Mouse (Mus musculus): ENCODE measurements around the gene Gm3839. TPM values are rescaled to one million over a fixed set of nuclear protein-coding genes. Genes with fewer than 3 reads are reported as not detected.

Gm3839 gene
- polyA plus RNA-seq, 1 experiment from 2014 or later = 1.9 TPM

Other genes starting within 250 kb of the Gm3839 start
- gene Fhit, start 194.7 kb downstream of the Gm3839 start, polyA plus RNA-seq (2015; fragmentation: Nextera tagmentation; extraction: Ambion mirVana) = 11.4 and 12.8 TPM in 2 replicates
- gene Ptprg, start 196.8 kb upstream of the Gm3839 start, polyA plus RNA-seq (2015; fragmentation: Nextera tagmentation; extraction: Ambion mirVana) = 18.0 and 18.7 TPM in 2 replicates

Measured in intestine, embryonic 15.5 days (tissue).